Mouse (Mus musculus): ENCODE measurements around the gene Nckap1l. TPM values are rescaled to one million over a fixed set of nuclear protein-coding genes. Genes with fewer than 3 reads are reported as not detected.

Gene Nckap1l
- total RNA-seq, 2 experiments from 2014 or later = 27.9 to 35.4 TPM

DNA sequence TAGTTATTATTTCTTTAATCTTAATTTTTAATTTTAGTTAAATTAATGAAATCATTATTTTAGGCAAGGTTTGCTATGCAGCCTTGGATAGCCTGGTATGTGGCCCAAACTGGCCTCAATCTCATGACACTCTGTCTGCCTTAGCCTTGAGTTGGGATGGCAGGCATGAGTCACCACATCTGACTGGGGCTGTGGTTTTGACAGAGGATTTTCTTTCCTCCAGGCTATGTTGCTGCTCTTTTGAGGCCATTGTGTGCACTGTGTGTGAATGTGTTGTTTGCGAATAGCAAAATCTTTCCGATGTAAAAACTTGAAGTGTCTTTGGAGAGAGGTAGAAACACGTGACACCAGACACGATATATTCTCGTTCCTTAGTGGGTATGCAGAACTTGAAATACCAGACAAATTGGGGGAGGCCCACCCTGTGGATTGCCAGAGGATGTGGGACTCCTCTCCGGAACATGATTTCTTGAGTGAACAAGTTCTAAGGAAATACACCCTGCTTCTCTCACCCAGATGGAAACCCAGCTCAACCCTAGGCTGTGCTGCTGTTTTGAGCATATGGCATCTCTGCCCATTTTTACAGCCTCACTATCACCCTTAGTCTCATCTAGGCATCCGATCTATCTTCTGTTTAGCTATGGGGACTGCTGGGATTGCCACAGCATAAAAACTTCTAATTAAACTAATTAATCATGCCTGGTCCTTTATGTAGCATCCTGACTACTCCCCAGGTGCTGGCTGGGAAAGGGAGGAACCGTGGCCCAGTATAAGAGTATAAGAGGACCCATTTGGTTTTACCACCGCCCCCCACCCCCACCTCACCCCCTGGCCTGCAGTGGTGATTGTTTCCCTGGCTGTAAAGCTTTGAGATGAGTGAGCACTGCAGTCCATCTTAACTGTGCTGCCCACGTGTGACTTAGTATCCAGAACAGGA, 42.9 kb downstream of the Nckap1l start:
- no peak for ATAC-seq (replicated peaks; ENCODE audit: low FRiP score, poor library complexity, severe bottlenecking)

DNA sequence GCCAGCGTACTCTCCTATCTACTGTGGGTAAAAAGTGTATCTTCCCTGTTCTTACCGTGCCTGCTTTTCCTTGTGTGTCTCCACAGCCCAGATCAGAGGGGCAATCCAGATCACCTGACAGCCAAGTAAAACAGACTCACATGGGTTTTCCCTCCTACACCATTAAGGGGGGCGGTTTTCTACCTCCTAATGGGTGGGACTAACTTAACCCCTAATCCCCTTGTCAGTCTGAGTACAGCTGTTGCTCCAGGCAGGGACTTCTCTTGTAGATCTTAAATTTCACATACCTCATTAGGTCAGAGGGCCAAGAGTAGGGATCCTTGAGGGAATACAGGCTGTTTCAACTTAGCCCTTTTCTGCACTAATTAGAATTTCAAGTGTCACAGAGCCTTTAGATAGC, 44.6 kb downstream of the Nckap1l start:
- no peak for ATAC-seq (replicated peaks; ENCODE audit: low FRiP score, poor library complexity, severe bottlenecking)

- ATAC-seq (replicated peaks; ENCODE audit: low FRiP score, poor library complexity, severe bottlenecking) = no peak
Measured at GRCm38 (mm10) chr15:103500723-103501122, 47.1 kb downstream of the Nckap1l start.

GRCm38 (mm10) chr15:103501186-103501585, 47.6 kb downstream of the Nckap1l start:
- ATAC-seq (replicated peaks; ENCODE audit: low FRiP score, poor library complexity, severe bottlenecking) = no peak

DNA sequence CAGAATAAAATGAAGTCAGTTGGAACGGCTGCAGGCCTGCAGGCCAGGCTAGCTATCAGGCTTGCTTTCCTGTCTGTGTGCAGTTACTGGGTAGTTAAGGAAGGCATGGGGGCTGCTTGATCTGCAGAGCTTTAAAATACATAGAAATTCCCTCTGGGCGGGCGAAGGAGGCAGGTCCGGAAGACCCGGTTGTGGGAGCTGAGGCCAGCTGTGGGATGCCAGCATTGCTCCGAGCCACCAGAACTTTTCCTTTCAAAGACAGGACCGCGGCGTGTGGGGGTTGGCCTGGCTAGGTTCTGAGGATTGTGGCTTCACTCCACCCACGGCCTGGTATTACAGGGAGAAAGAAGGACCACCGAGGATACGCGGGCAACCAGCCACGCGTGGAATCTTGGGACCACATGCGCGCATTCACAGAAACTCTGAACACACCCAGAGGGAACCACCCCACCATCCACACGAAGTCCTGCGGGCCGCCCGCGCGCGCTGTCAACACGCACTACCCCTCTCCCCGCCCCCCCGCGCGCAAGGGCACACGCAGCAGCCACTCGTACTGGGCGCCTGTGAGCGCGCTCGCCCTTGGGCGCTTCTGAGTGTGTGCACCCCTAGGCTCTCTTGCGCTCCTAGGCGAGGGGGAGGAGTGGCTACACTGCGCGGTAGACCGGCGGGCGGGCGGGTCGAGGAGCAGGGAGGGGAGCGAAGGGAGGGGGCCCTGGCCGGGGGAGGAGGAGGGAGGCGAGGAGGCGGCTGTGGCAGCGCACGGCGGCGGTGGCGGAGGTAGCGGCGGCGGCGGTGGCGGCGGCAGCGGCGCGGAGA, 49.0 kb downstream of the Nckap1l start, which contains the start of gene Pde1b:
TSS of gene Pde1b (plus strand) at position 600 of the 816 bp plus-strand sequence.
- no peak for ATAC-seq (replicated peaks; ENCODE audit: low FRiP score, poor library complexity, severe bottlenecking)

DNA sequence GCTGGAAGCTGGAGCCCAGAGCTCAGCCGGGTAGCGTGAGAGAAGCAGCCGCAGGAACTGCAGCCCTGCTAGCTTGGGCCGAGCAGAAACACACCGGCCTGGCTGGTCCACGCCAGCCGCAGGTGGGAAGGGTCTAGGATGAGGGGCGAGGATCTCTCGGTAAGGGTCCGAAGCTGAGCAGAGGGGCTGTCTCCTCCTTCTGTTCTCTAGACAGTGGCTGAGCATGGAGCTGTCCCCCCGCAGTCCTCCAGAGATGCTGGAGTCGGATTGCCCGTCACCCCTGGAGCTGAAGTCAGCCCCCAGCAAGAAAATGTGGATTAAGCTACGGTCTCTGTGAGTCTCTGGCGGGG, 49.6 kb downstream of the Nckap1l start:
- no peak for ATAC-seq (replicated peaks; ENCODE audit: low FRiP score, poor library complexity, severe bottlenecking)

- no peak for ATAC-seq (replicated peaks; ENCODE audit: low FRiP score, poor library complexity, severe bottlenecking)
Measured at GRCm38 (mm10) chr15:103503660-103504059, 50.1 kb downstream of the Nckap1l start.

DNA sequence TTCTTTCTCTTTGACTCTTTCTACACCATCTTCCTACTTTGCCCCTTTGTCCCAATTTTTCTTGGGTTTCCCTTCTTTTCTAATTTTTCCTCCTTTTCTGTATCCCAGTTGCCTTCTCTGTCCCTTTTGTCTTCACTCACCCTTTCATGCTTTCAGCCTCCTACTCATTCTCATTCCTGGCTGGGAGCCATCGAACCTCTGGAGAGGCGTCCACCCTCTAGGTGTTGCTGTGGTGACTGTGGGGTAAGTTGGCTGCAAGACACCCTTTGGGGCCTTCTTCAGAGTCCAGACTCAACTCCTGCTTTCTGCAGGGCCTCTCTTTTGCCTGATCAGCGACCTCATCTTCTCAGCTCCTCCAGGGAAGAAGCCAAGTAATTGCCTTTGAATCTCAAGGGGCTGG, 55.7 kb downstream of the Nckap1l start:
- no peak for ATAC-seq (replicated peaks; ENCODE audit: low FRiP score, poor library complexity, severe bottlenecking)

GRCm38 (mm10) chr15:103511652-103512051, 58.1 kb downstream of the Nckap1l start:
- no peak for ATAC-seq (replicated peaks; ENCODE audit: low FRiP score, poor library complexity, severe bottlenecking)

- no peak for ATAC-seq (replicated peaks; ENCODE audit: low FRiP score, poor library complexity, severe bottlenecking)
Measured at GRCm38 (mm10) chr15:103513621-103514031, 60.0 kb downstream of the Nckap1l start.

GRCm38 (mm10) chr15:103514119-103514518, 60.5 kb downstream of the Nckap1l start:
- no peak for ATAC-seq (replicated peaks; ENCODE audit: low FRiP score, poor library complexity, severe bottlenecking)

DNA sequence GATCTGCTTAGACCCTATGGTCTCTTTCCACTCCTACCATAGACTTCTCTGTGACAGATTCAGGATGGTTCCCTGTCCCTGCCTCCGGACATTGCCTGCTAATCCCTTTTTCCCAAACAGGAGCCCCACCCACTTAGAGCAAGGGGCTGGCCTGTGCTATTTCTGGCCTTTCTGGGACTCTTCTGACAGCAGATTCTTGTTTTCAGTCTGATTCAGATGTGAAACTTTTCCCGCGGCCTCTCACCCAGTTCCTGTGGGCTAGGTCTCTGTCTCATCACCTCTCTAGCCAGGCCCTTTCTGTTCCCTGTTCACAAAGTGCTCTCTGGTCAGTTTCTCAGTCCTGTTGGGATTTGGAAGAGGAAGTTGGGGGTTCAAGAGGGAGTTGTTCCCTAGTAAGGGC, 61.3 kb downstream of the Nckap1l start:
- ATAC-seq (replicated peaks; ENCODE audit: low FRiP score, poor library complexity, severe bottlenecking) = no peak

DNA sequence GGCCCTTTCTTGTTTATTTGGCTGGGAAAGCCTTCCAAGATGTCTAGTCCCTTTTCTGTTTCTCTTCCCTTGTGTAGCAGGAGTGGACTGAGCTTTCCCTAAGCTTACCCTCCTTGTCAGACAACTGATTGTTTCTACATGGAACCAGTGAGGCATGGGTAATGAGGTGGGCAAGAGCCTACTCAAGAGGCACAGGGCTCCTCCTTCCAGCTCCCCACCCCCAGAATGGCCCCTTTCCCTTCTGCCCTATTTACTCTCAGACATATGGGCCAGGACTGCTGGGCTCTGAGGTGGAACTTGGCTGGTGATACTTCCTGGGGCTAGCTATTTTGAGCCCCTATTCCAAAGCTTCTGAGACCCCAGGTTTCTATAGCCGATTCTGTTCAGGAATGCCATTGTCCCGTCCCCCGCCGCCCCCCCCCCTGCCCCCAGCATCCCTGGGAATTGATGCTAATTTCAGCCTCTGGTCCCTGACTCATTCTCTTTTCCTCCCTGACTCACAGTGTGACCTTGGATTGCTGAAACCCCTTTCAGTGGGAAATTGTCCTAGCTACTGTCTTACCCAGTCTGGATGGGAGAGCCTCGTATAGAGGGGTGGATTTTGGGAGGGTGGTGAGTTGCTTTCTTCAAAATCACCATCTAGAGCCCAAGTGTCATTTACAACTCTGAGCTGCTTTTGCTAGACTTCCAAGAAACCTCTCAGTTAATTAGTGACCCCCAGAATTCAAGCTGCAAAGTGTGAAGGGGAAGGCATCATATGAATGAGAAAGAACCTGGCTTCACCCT, 65.2 kb downstream of the Nckap1l start:
- ATAC-seq (replicated peaks; ENCODE audit: low FRiP score, poor library complexity, severe bottlenecking) = no peak

DNA sequence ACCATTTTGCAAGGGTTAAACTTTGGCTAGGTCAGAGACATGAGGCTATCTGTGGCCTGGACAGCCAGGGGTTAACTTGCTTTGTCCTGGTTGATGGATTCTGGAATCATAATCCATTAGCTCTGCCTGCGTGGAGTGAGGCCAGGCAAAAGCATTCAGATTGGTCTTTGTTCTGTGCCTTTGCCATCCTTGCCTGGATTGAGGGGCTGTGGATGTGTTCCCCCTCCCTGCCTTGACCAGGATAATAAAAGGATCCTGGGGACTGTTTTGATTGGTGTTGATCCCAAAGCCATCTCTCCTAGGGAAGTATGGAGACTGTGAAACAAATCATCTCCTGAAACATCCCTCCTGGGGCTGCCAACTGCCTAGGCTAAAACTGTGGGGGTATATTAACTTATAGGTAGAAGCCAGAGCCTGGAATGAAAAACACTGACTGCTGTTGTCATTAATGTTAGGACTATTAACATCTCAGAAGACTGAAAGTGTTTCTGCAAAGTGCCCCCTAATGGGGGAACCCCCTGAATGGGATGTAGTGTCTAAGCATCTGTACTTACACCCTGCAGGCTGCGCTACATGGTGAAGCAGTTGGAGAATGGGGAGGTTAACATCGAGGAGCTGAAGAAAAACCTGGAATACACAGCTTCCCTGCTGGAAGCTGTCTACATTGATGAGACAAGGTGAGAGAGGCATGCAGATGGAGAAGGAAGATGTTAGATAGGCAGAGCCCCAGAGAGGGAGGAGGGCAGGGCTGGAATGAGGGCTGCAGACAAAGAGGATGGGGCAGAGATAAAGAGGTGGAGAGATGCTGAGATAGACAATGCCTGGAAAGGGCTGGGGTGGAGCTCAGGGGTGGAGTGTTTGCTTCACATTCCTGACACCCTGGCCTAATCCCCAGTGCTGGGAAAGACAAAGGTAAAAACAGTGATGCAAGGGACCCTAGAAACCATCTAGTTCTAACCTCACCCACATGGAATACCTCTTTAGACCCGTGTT, 66.1 kb downstream of the Nckap1l start:
- ATAC-seq (replicated peaks; ENCODE audit: low FRiP score, poor library complexity, severe bottlenecking) = no peak

DNA sequence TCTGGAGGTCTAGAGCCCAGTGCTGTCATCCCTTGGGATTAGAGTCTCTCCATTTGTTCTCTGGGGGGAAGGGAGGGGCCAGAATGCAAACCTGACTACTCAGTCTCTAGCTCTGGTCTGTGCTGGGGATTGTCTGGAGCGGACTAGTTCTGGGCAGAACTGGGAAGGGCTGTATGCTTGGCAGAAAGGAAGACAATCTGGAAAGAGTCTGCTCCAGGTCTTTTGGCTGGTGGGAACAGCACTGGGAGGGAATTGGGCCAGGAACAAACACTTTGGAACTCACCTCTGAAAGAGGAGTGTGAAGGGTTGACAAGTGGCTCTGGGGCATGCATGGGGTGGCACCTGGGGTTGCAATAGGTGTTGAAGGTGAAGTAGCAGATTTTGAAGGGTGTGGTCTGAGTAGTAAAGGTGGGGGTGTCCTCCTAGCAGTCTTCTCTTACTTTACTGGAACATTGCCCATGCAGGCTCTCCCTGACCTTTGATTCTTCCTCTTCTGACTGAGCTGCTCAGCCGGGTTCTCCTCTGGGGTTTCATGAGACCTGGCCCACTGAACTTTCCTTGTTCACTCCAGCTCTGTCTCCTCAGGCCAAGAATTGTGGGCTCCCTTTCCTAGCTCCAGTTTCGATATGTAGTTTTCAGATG, 69.0 kb downstream of the Nckap1l start:
- no peak for ATAC-seq (replicated peaks; ENCODE audit: low FRiP score, poor library complexity, severe bottlenecking)

- no peak for ATAC-seq (replicated peaks; ENCODE audit: low FRiP score, poor library complexity, severe bottlenecking)
Measured at GRCm38 (mm10) chr15:103523156-103523555, 69.6 kb downstream of the Nckap1l start.

DNA sequence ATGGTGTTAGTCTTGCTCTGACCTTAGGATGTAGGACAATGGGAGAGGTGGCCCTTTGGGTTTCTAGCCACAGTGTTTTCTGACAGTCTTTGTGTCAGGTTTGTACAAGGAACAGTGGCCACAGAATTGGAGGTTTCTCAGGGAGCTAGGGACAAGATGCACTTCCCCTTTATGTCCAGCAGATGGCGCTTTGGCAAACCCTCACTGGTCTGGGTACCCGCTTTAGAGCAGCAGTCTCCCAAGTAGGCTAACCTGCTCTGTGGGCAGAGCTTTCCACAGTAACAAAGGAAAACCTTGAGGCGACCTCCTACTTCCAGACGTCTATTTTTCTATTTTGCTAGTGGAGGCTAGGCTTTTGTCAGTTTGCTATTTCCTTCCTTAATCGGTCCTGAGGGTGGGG, 76.8 kb downstream of the Nckap1l start:
- ATAC-seq (replicated peaks; ENCODE audit: low FRiP score, poor library complexity, severe bottlenecking) = peak; percentile 51; the same call in 1 of the 2 replicates

- no peak for ATAC-seq (replicated peaks; ENCODE audit: low FRiP score, poor library complexity, severe bottlenecking)
Measured at GRCm38 (mm10) chr15:103534054-103534620, 80.5 kb downstream of the Nckap1l start.

All from erythroblast, adult 5-6 weeks (primary cell).